In the genomic region with DNA sequence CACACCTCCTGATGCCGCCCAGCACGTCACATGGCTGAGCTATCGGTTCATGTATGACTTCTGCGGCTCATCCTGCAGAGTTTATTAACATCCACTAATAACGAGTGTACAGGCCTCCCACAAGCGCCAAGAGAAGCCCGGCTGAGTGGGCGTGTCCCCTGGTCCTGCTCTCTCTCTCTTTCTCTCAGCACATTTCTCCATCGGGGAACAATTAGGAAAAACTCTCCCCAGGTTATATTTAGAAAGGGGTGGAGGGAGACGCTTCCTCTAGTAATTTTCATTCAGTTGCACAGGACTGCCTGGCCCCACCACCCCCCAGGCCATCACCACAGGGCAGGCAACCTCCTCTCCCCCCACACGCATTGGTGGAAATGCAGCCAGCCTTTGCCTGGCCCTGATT, we compare ENCODE assay signal across 12 mouse cellular contexts.
A peak's percentile ranks its signal among the peaks of the same experiment; 100 is the strongest.
DNase-seq lines count a peak whose midpoint lies in the region; ATAC-seq and TF ChIP-seq lines count a peak whose summit lies in the region.
"Had no signal": no experiment of that assay in that cellular context is flagged by ENCODE, and none has a peak within 500 bp of the region (broad histone marks: within the 10 kb centered on the region; RNA-seq: fewer than 3 reads in every experiment).

No protein-coding gene starts in this region.

- no peak for ATAC-seq in heart, embryonic 11.5 days (replicated peaks; ENCODE audit: insufficient number of reproducible peaks, low FRiP score, low TSS enrichment)
- ATAC-seq in lung, postnatal 0 days = no peak
- 0 out of 2 replicates have a peak, but pooled peaks have one; percentile 17 for ATAC-seq in neural tube, embryonic 13.5 days (ENCODE audit: low read depth)
- ATAC-seq in liver, postnatal 0 days = no peak

- DNase-seq in heart, adult 8-10 months (ENCODE audit: low spot score) = no peak
- DNase-seq in lung, postnatal 0 days (ENCODE audit: low spot score) = no peak
- DNase-seq in lung, postnatal 36 days = no peak
- peak; percentile 23 for DNase-seq in heart, postnatal 4 days
- DNase-seq in liver, postnatal 0 days = no peak
- no peak for DNase-seq in layer of hippocampus, adult 9-10 months (ENCODE audit: low spot score)
- DNase-seq: B cell, adult 2 months; cerebellum, postnatal 36 days; gastrocnemius, postnatal 25 days had no signal

- TF ChIP-seq EP300 in lung, postnatal 0 days (IDR thresholded peaks at IDR 0.05) = no peak
- no peak for TF ChIP-seq EP300 in liver, postnatal 0 days (IDR thresholded peaks at IDR 0.05; ENCODE audit: low read depth)

- TF ChIP-seq CTCF in lung, postnatal 0 days (IDR thresholded peaks at IDR 0.05) = no peak
- no peak for TF ChIP-seq CTCF in liver, postnatal 0 days (IDR thresholded peaks at IDR 0.05; ENCODE audit: low read depth)

- H3K36me3 ChIP-seq in heart, embryonic 11.5 days (ENCODE audit: control insufficient read depth, insufficient read depth, low read length) = no peaks in the 10 kb centered on the region
- H3K36me3 ChIP-seq in lung, postnatal 0 days (ENCODE audit: insufficient read depth, low read length) = no peaks in the 10 kb centered on the region
- no peaks in the 10 kb centered on the region for H3K36me3 ChIP-seq in neural tube, embryonic 13.5 days
- H3K36me3 ChIP-seq in liver, postnatal 0 days (replicated peaks; ENCODE audit: insufficient read depth, low read length) = no peaks in the 10 kb centered on the region
- H3K36me3 ChIP-seq: liver, embryonic 15.5 days had no signal

- H3K9me3 ChIP-seq in heart, embryonic 11.5 days (replicated peaks; ENCODE audit: control insufficient read depth, low read length) = no peaks in the 10 kb centered on the region
- H3K9me3 ChIP-seq in lung, postnatal 0 days (ENCODE audit: low read length) = no peaks in the 10 kb centered on the region
- H3K9me3 ChIP-seq in neural tube, embryonic 13.5 days = no peaks in the 10 kb centered on the region
- no peaks in the 10 kb centered on the region for H3K9me3 ChIP-seq in liver, postnatal 0 days (ENCODE audit: low read length)
- H3K9me3 ChIP-seq: liver, embryonic 15.5 days had no signal

- no peak overlapping the region for H3K9ac ChIP-seq in heart, embryonic 11.5 days (ENCODE audit: low read depth, low read length)
- no peak overlapping the region for H3K9ac ChIP-seq in lung, postnatal 0 days (replicated peaks; ENCODE audit: low read depth)
- no peak overlapping the region; the same call in 1 of the 2 replicates for H3K9ac ChIP-seq in neural tube, embryonic 13.5 days
- no peak overlapping the region for H3K9ac ChIP-seq in liver, postnatal 0 days (replicated peaks)
- H3K9ac ChIP-seq: liver, embryonic 15.5 days had no signal

- H3K4me2 ChIP-seq in heart, embryonic 11.5 days = peak overlapping the region; percentile 37; the same call in 1 of the 2 replicates
- H3K4me2 ChIP-seq in lung, postnatal 0 days (replicated peaks; ENCODE audit: low read depth, low read length) = peak overlapping the region; percentile 8; the same call in 1 of the 2 replicates
- peak overlapping the region; percentile 8; the same call in 1 of the 2 replicates for H3K4me2 ChIP-seq in neural tube, embryonic 13.5 days
- no peak overlapping the region for H3K4me2 ChIP-seq in liver, postnatal 0 days (ENCODE audit: low read depth, low read length)
- H3K4me2 ChIP-seq: liver, embryonic 15.5 days had no signal

- H3K27me3 ChIP-seq in heart, embryonic 11.5 days (ENCODE audit: control insufficient read depth, insufficient read depth, low read length) = no peaks in the 10 kb centered on the region
- no peaks in the 10 kb centered on the region for H3K27me3 ChIP-seq in lung, postnatal 0 days (replicated peaks; ENCODE audit: insufficient read depth, low read length)
- no peaks in the 10 kb centered on the region for H3K27me3 ChIP-seq in neural tube, embryonic 13.5 days
- no peaks in the 10 kb centered on the region for H3K27me3 ChIP-seq in liver, postnatal 0 days (ENCODE audit: insufficient read depth, low read length)
- H3K27me3 ChIP-seq: liver, embryonic 15.5 days had no signal

- WGBS in heart, embryonic 11.5 days (ENCODE audit: insufficient replicate concordance) = 60% methylated on average over 11 of the region's 11 CpGs
- 60% methylated on average over 11 of the region's 11 CpGs for WGBS in lung, postnatal 0 days
- 39% methylated on average over 11 of the region's 11 CpGs for WGBS in neural tube, embryonic 13.5 days
- WGBS in liver, postnatal 0 days (ENCODE audit: insufficient replicate concordance) = 73% methylated on average over 11 of the region's 11 CpGs

- no peak overlapping the region for H3K27ac ChIP-seq in heart, embryonic 11.5 days (ENCODE audit: low read depth, low read length)
- H3K27ac ChIP-seq in lung, postnatal 0 days (ENCODE audit: low read length) = no peak overlapping the region
- H3K27ac ChIP-seq in neural tube, embryonic 13.5 days (replicated peaks) = peak overlapping the region; percentile 30
- H3K27ac ChIP-seq in liver, postnatal 0 days (ENCODE audit: low read depth) = no peak overlapping the region
- H3K27ac ChIP-seq: liver, embryonic 15.5 days had no signal

- no peak overlapping the region for H3K4me3 ChIP-seq in heart, embryonic 11.5 days (ENCODE audit: low read depth, low read length)
- no peak overlapping the region for H3K4me3 ChIP-seq in lung, postnatal 0 days (ENCODE audit: low read depth, low read length)
- H3K4me3 ChIP-seq in neural tube, embryonic 13.5 days = no peak overlapping the region
- H3K4me3 ChIP-seq in liver, postnatal 0 days (ENCODE audit: low read depth, low read length) = no peak overlapping the region
- H3K4me3 ChIP-seq: liver, embryonic 15.5 days had no signal

- H3K4me1 ChIP-seq in heart, embryonic 11.5 days (ENCODE audit: control insufficient read depth, insufficient read depth, low read length) = peaks cover 15% of the 10 kb centered on the region
- H3K4me1 ChIP-seq in lung, postnatal 0 days (ENCODE audit: insufficient read depth, low read depth, low read length) = no peaks in the 10 kb centered on the region
- H3K4me1 ChIP-seq in neural tube, embryonic 13.5 days (replicated peaks) = peaks cover 51% of the 10 kb centered on the region
- no peaks in the 10 kb centered on the region for H3K4me1 ChIP-seq in liver, postnatal 0 days (ENCODE audit: insufficient read depth)
- H3K4me1 ChIP-seq: liver, embryonic 15.5 days had no signal
